Mouse (Mus musculus) liver, postnatal 0 days (tissue): ENCODE measurements around the gene Setdb1.

ENCODE experiments used
- CTCF ChIP-seq: sonication (generic); IDR thresholded peaks from 2 replicates; pipeline ENCODE4 v1.5.1; 2016; ENCODE audit warnings: antibody characterized with exemption, low read depth
- EP300 ChIP-seq: IDR thresholded peaks from 2 replicates; pipeline ENCODE4 v1.6.1; 2016; ENCODE audit warnings: antibody characterized with exemption, low read depth, mild to moderate bottlenecking

GRCm38 (mm10) chr3:95292899-95293298 is 64.1 kb downstream of the Setdb1 start:
- TF ChIP-seq CTCF (no peak), EP300 (no peak)
